In genomic region chr6:134916641-134917040, GRCm38 (mm10) we compare ENCODE assay signal across 8 mouse cellular contexts. TPM values are rescaled to one million over a fixed set of nuclear protein-coding genes. Genes with fewer than 3 reads are reported as not detected.
DNase-seq lines count a peak whose midpoint lies in the region; ATAC-seq and TF ChIP-seq lines count a peak whose summit lies in the region.

No protein-coding gene starts in this region.

- peak overlapping the region; percentile 13; the same call in 1 of the 2 replicates for H3K27ac ChIP-seq in embryonic facial prominence, embryonic 14.5 days (replicated peaks; ENCODE audit: low read depth, low read length)
- H3K27ac ChIP-seq in intestine, embryonic 14.5 days (ENCODE audit: low read depth): no peak overlapping the region; the same call in 1 of the 2 replicates
- H3K27ac ChIP-seq in lung, embryonic 14.5 days (ENCODE audit: low read depth): peak overlapping the region; percentile 40; the same call in 1 of the 2 replicates

- no peaks in the 10 kb centered on the region; the same call in 1 of the 2 replicates for H3K4me1 ChIP-seq in embryonic facial prominence, embryonic 14.5 days (ENCODE audit: control insufficient read depth, insufficient read depth, low read length)
- H3K4me1 ChIP-seq in intestine, embryonic 14.5 days (replicated peaks; ENCODE audit: control insufficient read depth, insufficient read depth, low read length): peaks cover 6% of the 10 kb centered on the region; the same call in 1 of the 2 replicates
- H3K4me1 ChIP-seq in lung, embryonic 14.5 days (ENCODE audit: insufficient read depth): peaks cover 5% of the 10 kb centered on the region

- peak overlapping the region; percentile 61 for H3K9ac ChIP-seq in embryonic facial prominence, embryonic 14.5 days (ENCODE audit: low read depth, low read length)
- peak overlapping the region; percentile 48 for H3K9ac ChIP-seq in intestine, embryonic 14.5 days (ENCODE audit: low read length)
- peak overlapping the region; percentile 32 for H3K9ac ChIP-seq in lung, embryonic 14.5 days

- DNase-seq in lung, adult 18-20 months: peak; percentile 34 to 36
- DNase-seq in lung, postnatal 25 days (ENCODE audit: low spot score): no peak
- no peak for DNase-seq in embryonic facial prominence, embryonic 14.5 days (ENCODE audit: low spot score)
- DNase-seq in intestine, embryonic 14.5 days (ENCODE audit: low spot score): peak; percentile 71
- peak; percentile 39 for DNase-seq in lung, embryonic 14.5 days
- DNase-seq in splenic B cell, adult 2 months (ENCODE audit: low read depth, low spot score): peak; percentile 23
- no peak for DNase-seq in frontal cortex, postnatal 36 days (ENCODE audit: low spot score in 2 of 2)
- no peak for DNase-seq in cerebellum, adult 11 months

- no peaks in the 10 kb centered on the region for H3K27me3 ChIP-seq in embryonic facial prominence, embryonic 14.5 days (replicated peaks; ENCODE audit: control insufficient read depth, insufficient read depth, low read length)
- H3K27me3 ChIP-seq in intestine, embryonic 14.5 days (replicated peaks; ENCODE audit: control insufficient read depth, insufficient read depth, low read length): no peaks in the 10 kb centered on the region
- no peaks in the 10 kb centered on the region for H3K27me3 ChIP-seq in lung, embryonic 14.5 days (ENCODE audit: insufficient read depth, low read length)
- no peaks in the 10 kb centered on the region for H3K27me3 ChIP-seq in splenic B cell, adult 2 months (ENCODE audit: control insufficient read depth, insufficient read depth, low read length, poor library complexity, severe bottlenecking)

- no peaks in the 10 kb centered on the region for H3K9me3 ChIP-seq in embryonic facial prominence, embryonic 14.5 days (ENCODE audit: control insufficient read depth, low read length)
- no peaks in the 10 kb centered on the region for H3K9me3 ChIP-seq in intestine, embryonic 14.5 days (ENCODE audit: control insufficient read depth, low read length)
- no peaks in the 10 kb centered on the region for H3K9me3 ChIP-seq in lung, embryonic 14.5 days (ENCODE audit: low read depth, low read length)

- TF ChIP-seq CTCF in lung, embryonic 14.5 days (IDR thresholded peaks at IDR 0.05; ENCODE audit: low read depth): no peak

- peak overlapping the region; percentile 80 for H3K4me2 ChIP-seq in embryonic facial prominence, embryonic 14.5 days (ENCODE audit: low read depth, low read length)
- peak overlapping the region; percentile 96 for H3K4me2 ChIP-seq in intestine, embryonic 14.5 days (ENCODE audit: low read length)
- H3K4me2 ChIP-seq in lung, embryonic 14.5 days: peak overlapping the region; percentile 88

- peak overlapping the region; percentile 43 for H3K4me3 ChIP-seq in embryonic facial prominence, embryonic 14.5 days (ENCODE audit: low read depth, low read length)
- H3K4me3 ChIP-seq in intestine, embryonic 14.5 days (ENCODE audit: low read depth, low read length): peak overlapping the region; percentile 48
- H3K4me3 ChIP-seq in lung, embryonic 14.5 days (ENCODE audit: low read depth, low read length): peak overlapping the region; percentile 45

- WGBS in embryonic facial prominence, embryonic 14.5 days: 0% methylated on average over 11 of the region's 11 CpGs
- WGBS in intestine, embryonic 14.5 days: 1% methylated on average over 11 of the region's 11 CpGs
- 0% methylated on average over 11 of the region's 11 CpGs for WGBS in lung, embryonic 14.5 days

- no peaks in the 10 kb centered on the region for H3K36me3 ChIP-seq in embryonic facial prominence, embryonic 14.5 days (ENCODE audit: control insufficient read depth, insufficient read depth, low read length)
- H3K36me3 ChIP-seq in intestine, embryonic 14.5 days (ENCODE audit: control insufficient read depth, insufficient read depth, low read length): no peaks in the 10 kb centered on the region
- no peaks in the 10 kb centered on the region for H3K36me3 ChIP-seq in lung, embryonic 14.5 days (ENCODE audit: insufficient read depth)
- H3K36me3 ChIP-seq in splenic B cell, adult 2 months (ENCODE audit: control insufficient read depth, insufficient read depth, low read length, poor library complexity, severe bottlenecking): no peaks in the 10 kb centered on the region

- ATAC-seq in embryonic facial prominence, embryonic 14.5 days (ENCODE audit: low read depth): no peak
- no peak for ATAC-seq in intestine, embryonic 14.5 days (replicated peaks; ENCODE audit: low FRiP score, low TSS enrichment, low read depth)
- no peak for ATAC-seq in lung, embryonic 14.5 days (ENCODE audit: insufficient read depth)

RNA-seq across cellular contexts. Expression of gene Cdkn1b, which starts 3.6 kb away (rescaled TPM):
- 17.3 and 17.6 TPM in 2 replicates for polyA plus RNA-seq in embryonic facial prominence, embryonic 14.5 days (2014; fragmentation: Nextera tagmentation; extraction: Ambion mirVana)
- polyA plus RNA-seq in intestine, embryonic 14.5 days (2014; fragmentation: Nextera tagmentation; extraction: Ambion mirVana): 15.8 and 16.0 TPM in 2 replicates
- polyA plus RNA-seq in lung, embryonic 14.5 days (2014; fragmentation: Nextera tagmentation; extraction: Ambion mirVana): 12.0 and 13.9 TPM in 2 replicates

RNA-seq across cellular contexts. Expression of gene Gpr19, which starts 18.3 kb away (rescaled TPM):
- 8.0 and 8.8 TPM in 2 replicates for polyA plus RNA-seq in embryonic facial prominence, embryonic 14.5 days (2014; fragmentation: Nextera tagmentation; extraction: Ambion mirVana)
- polyA plus RNA-seq in intestine, embryonic 14.5 days (2014; fragmentation: Nextera tagmentation; extraction: Ambion mirVana): 10.7 and 11.1 TPM in 2 replicates
- 9.6 and 10.8 TPM in 2 replicates for polyA plus RNA-seq in lung, embryonic 14.5 days (2014; fragmentation: Nextera tagmentation; extraction: Ambion mirVana)

Comparison
In these comparisons a context has a peak if more than half of its experiments do, and no peak if none do; other contexts are left out.
1. DNase-seq: peak in lung, adult 18-20 months (2 of 2), intestine, embryonic 14.5 days (single experiment), lung, embryonic 14.5 days (single experiment) and splenic B cell, adult 2 months (single experiment); none in lung, postnatal 25 days (single experiment), embryonic facial prominence, embryonic 14.5 days (single experiment), frontal cortex, postnatal 36 days (0 of 2) and cerebellum, adult 11 months (single experiment).
2. Peak in every context shown above with its lines, with median percentiles within 50 percentile points of each other: H3K4me2 ChIP-seq, H3K4me3 ChIP-seq and H3K9ac ChIP-seq.